8 mouse cellular contexts compared by ENCODE assay signal in genomic region chr5:125393622-125394603, GRCm38 (mm10). TPM values are rescaled to one million over a fixed set of nuclear protein-coding genes. Genes with fewer than 3 reads are reported as not detected.
DNase-seq lines count a peak whose midpoint lies in the region; ATAC-seq lines count a peak whose summit lies in the region.

No protein-coding gene starts in this region.

- ATAC-seq in erythroblast, adult 5-6 weeks (replicated peaks; ENCODE audit: low FRiP score, poor library complexity, severe bottlenecking): 0 out of 2 replicates have a peak, but pooled peaks have one; percentile 19
- peak; percentile 27; the same call in 1 of the 2 replicates for ATAC-seq in heart, embryonic 15.5 days (replicated peaks; ENCODE audit: insufficient number of reproducible peaks, insufficient read depth, low FRiP score, low read depth)
- no peak for ATAC-seq in liver, embryonic 15.5 days (ENCODE audit: insufficient read depth)
- ATAC-seq in neural tube, embryonic 13.5 days (ENCODE audit: low read depth): peak; percentile 49

- no peaks in the 10 kb centered on the region for H3K36me3 ChIP-seq in heart, embryonic 15.5 days
- H3K36me3 ChIP-seq in liver, embryonic 15.5 days (replicated peaks): no peaks in the 10 kb centered on the region
- no peaks in the 10 kb centered on the region for H3K36me3 ChIP-seq in neural tube, embryonic 13.5 days

- H3K27ac ChIP-seq in heart, embryonic 15.5 days: peak overlapping the region; percentile 97
- peak overlapping the region; percentile 97 for H3K27ac ChIP-seq in liver, embryonic 15.5 days (replicated peaks)
- peak overlapping the region; percentile 98 for H3K27ac ChIP-seq in neural tube, embryonic 13.5 days (replicated peaks)

- H3K9ac ChIP-seq in heart, embryonic 15.5 days: peak overlapping the region; percentile 54
- peak overlapping the region; percentile 62 for H3K9ac ChIP-seq in liver, embryonic 15.5 days
- peak overlapping the region; percentile 67 for H3K9ac ChIP-seq in neural tube, embryonic 13.5 days

- H3K27me3 ChIP-seq in heart, embryonic 15.5 days: no peaks in the 10 kb centered on the region
- H3K27me3 ChIP-seq in liver, embryonic 15.5 days: peaks cover 15% of the 10 kb centered on the region
- H3K27me3 ChIP-seq in neural tube, embryonic 13.5 days: no peaks in the 10 kb centered on the region

- H3K4me3 ChIP-seq in heart, embryonic 15.5 days: peak overlapping the region; percentile 38
- H3K4me3 ChIP-seq in liver, embryonic 15.5 days (replicated peaks): peak overlapping the region; percentile 63
- peak overlapping the region; percentile 33 for H3K4me3 ChIP-seq in neural tube, embryonic 13.5 days

- peak; percentile 93 for DNase-seq in CD4-positive helper T cell, adult 2 months (ENCODE audit: low read depth, low spot score)
- DNase-seq in adrenal gland, postnatal 36 days: peak; percentile 89 to 90
- peak; percentile 88 for DNase-seq in kidney, postnatal 10 days
- DNase-seq in testis, postnatal 10 days (ENCODE audit: low spot score): peak; percentile 87

- WGBS in heart, embryonic 15.5 days: 14% methylated on average over 22 of the region's 25 CpGs
- 12% methylated on average over 25 of the region's 25 CpGs for WGBS in liver, embryonic 15.5 days (ENCODE audit: insufficient replicate concordance)
- WGBS in neural tube, embryonic 13.5 days: 9% methylated on average over 24 of the region's 25 CpGs

- no peaks in the 10 kb centered on the region for H3K9me3 ChIP-seq in heart, embryonic 15.5 days (replicated peaks)
- no peaks in the 10 kb centered on the region for H3K9me3 ChIP-seq in liver, embryonic 15.5 days (replicated peaks)
- no peaks in the 10 kb centered on the region for H3K9me3 ChIP-seq in neural tube, embryonic 13.5 days

- peak overlapping the region; percentile 62 for H3K4me2 ChIP-seq in heart, embryonic 15.5 days
- peak overlapping the region; percentile 75 for H3K4me2 ChIP-seq in liver, embryonic 15.5 days
- peak overlapping the region; percentile 58 for H3K4me2 ChIP-seq in neural tube, embryonic 13.5 days

- H3K4me1 ChIP-seq in heart, embryonic 15.5 days (replicated peaks): peaks cover 41% of the 10 kb centered on the region
- H3K4me1 ChIP-seq in liver, embryonic 15.5 days (replicated peaks): peaks cover 47% of the 10 kb centered on the region
- peaks cover 45% of the 10 kb centered on the region for H3K4me1 ChIP-seq in neural tube, embryonic 13.5 days (replicated peaks)

RNA-seq across cellular contexts. Expression of gene Ubc, which starts 3.9 kb away (rescaled TPM):
- total RNA-seq in adrenal gland, postnatal 36 days (2021): 1,000 to 10,000 TPM; 1,428 to 1,489 TPM
- 74.2 and 81.7 TPM in 2 replicates for total RNA-seq in erythroblast, adult 5-6 weeks (2015; ENCODE audit: low replicate concordance)
- 106 and 132 TPM in 2 replicates for total RNA-seq in erythroblast, adult 5-6 weeks (2017; ENCODE audit: low replicate concordance)
- polyA plus RNA-seq in heart, embryonic 15.5 days (2015; fragmentation: Nextera tagmentation; extraction: Ambion mirVana): 782 and 963 TPM in 2 replicates
- polyA plus RNA-seq in liver, embryonic 15.5 days (2015; fragmentation: Nextera tagmentation; extraction: Ambion mirVana): 563 and 623 TPM in 2 replicates
- 1,127 and 1,268 TPM in 2 replicates for polyA plus RNA-seq in neural tube, embryonic 13.5 days (2015; fragmentation: Nextera tagmentation; extraction: Ambion mirVana)

RNA-seq across cellular contexts. Expression of gene Gm10382, which starts 4.8 kb away (rescaled TPM):
- total RNA-seq in adrenal gland, postnatal 36 days (2021): under 1 TPM; 0.23 to 0.40 TPM
- not detected in 2 replicates for total RNA-seq in erythroblast, adult 5-6 weeks (2015; ENCODE audit: low replicate concordance)
- 0.43 TPM in 1 of 2 replicates, not detected in the other for total RNA-seq in erythroblast, adult 5-6 weeks (2017; ENCODE audit: low replicate concordance)
- 0.30 and 0.48 TPM in 2 replicates for polyA plus RNA-seq in heart, embryonic 15.5 days (2015; fragmentation: Nextera tagmentation; extraction: Ambion mirVana)
- polyA plus RNA-seq in liver, embryonic 15.5 days (2015; fragmentation: Nextera tagmentation; extraction: Ambion mirVana): 0.31 and 0.35 TPM in 2 replicates
- polyA plus RNA-seq in neural tube, embryonic 13.5 days (2015; fragmentation: Nextera tagmentation; extraction: Ambion mirVana): 0.52 and 0.73 TPM in 2 replicates

RNA-seq across cellular contexts. Expression of gene Dhx37, which starts 40.0 kb away (rescaled TPM):
- 10 to 100 TPM; 16.3 to 21.9 TPM for total RNA-seq in adrenal gland, postnatal 36 days (2021)
- 1.2 and 17.8 TPM in 2 replicates for total RNA-seq in erythroblast, adult 5-6 weeks (2015; ENCODE audit: low replicate concordance)
- total RNA-seq in erythroblast, adult 5-6 weeks (2017; ENCODE audit: low replicate concordance): 6.1 and 6.5 TPM in 2 replicates
- 7.0 and 10.4 TPM in 2 replicates for polyA plus RNA-seq in heart, embryonic 15.5 days (2015; fragmentation: Nextera tagmentation; extraction: Ambion mirVana)
- 4.8 and 4.9 TPM in 2 replicates for polyA plus RNA-seq in liver, embryonic 15.5 days (2015; fragmentation: Nextera tagmentation; extraction: Ambion mirVana)
- polyA plus RNA-seq in neural tube, embryonic 13.5 days (2015; fragmentation: Nextera tagmentation; extraction: Ambion mirVana): 9.0 and 10.6 TPM in 2 replicates

RNA-seq across cellular contexts. Expression of gene Bri3bp, which starts 47.5 kb away (rescaled TPM):
- 10 to 100 TPM; 25.6 to 39.0 TPM for total RNA-seq in adrenal gland, postnatal 36 days (2021)
- 10.9 and 13.1 TPM in 2 replicates for total RNA-seq in erythroblast, adult 5-6 weeks (2015; ENCODE audit: low replicate concordance)
- total RNA-seq in erythroblast, adult 5-6 weeks (2017; ENCODE audit: low replicate concordance): 4.7 and 5.3 TPM in 2 replicates
- polyA plus RNA-seq in heart, embryonic 15.5 days (2015; fragmentation: Nextera tagmentation; extraction: Ambion mirVana): 36.5 and 40.7 TPM in 2 replicates
- 23.5 and 25.8 TPM in 2 replicates for polyA plus RNA-seq in liver, embryonic 15.5 days (2015; fragmentation: Nextera tagmentation; extraction: Ambion mirVana)
- 33.3 and 33.8 TPM in 2 replicates for polyA plus RNA-seq in neural tube, embryonic 13.5 days (2015; fragmentation: Nextera tagmentation; extraction: Ambion mirVana)

RNA-seq across cellular contexts. Expression of gene Scarb1, which starts 53.0 kb away (rescaled TPM):
- 1,000 to 10,000 TPM; 1,867 to 4,652 TPM for total RNA-seq in adrenal gland, postnatal 36 days (2021)
- 20.9 and 28.6 TPM in 2 replicates for total RNA-seq in erythroblast, adult 5-6 weeks (2015; ENCODE audit: low replicate concordance)
- 13.5 and 16.6 TPM in 2 replicates for total RNA-seq in erythroblast, adult 5-6 weeks (2017; ENCODE audit: low replicate concordance)
- 54.8 and 68.1 TPM in 2 replicates for polyA plus RNA-seq in heart, embryonic 15.5 days (2015; fragmentation: Nextera tagmentation; extraction: Ambion mirVana)
- 76.6 and 87.3 TPM in 2 replicates for polyA plus RNA-seq in liver, embryonic 15.5 days (2015; fragmentation: Nextera tagmentation; extraction: Ambion mirVana)
- polyA plus RNA-seq in neural tube, embryonic 13.5 days (2015; fragmentation: Nextera tagmentation; extraction: Ambion mirVana): 28.8 and 33.2 TPM in 2 replicates
